Mouse (Mus musculus) adrenal gland, adult (tissue): ENCODE measurements around the gene Lrrc36.
A peak's percentile ranks its signal among the peaks of the same experiment; 100 is the strongest.

Experiments
- DNase-seq, 2 experiments: peaks; one replicate each; pipeline ENCODE4 v3.0.0; 2022 to 2023; ENCODE audit warnings: low spot score in 1 of 2; ENCODE audit not compliant: inconsistent age in 2 of 2

The Lrrc36 gene

GRCm38 (mm10) chr8:105431743-105432515 lies 18.6 kb downstream of the Lrrc36 start:
- no peak for DNase-seq

- peak in 1 of 2 experiments; percentile 44 for DNase-seq
These were observed 19.6 kb downstream of the Lrrc36 start for GRCm38 (mm10) chr8:105433021-105433420.

GRCm38 (mm10) chr8:105433511-105433910 lies 20.1 kb downstream of the Lrrc36 start:
- no peak for DNase-seq

GRCm38 (mm10) chr8:105434136-105434535 lies 20.8 kb downstream of the Lrrc36 start:
- no peak for DNase-seq

- no peak for DNase-seq
These were observed 22.8 kb downstream of the Lrrc36 start for GRCm38 (mm10) chr8:105436218-105436617.

- DNase-seq, result peak; percentile 16 to 38
These were observed 23.8 kb downstream of the Lrrc36 start for GRCm38 (mm10) chr8:105437078-105437748.

- peak; percentile 22 to 66 for DNase-seq
These were observed 25.5 kb downstream of the Lrrc36 start for GRCm38 (mm10) chr8:105438865-105439264.

GRCm38 (mm10) chr8:105441433-105441832 lies 28.1 kb downstream of the Lrrc36 start:
- DNase-seq, result peak; percentile 20 to 54

GRCm38 (mm10) chr8:105442661-105443060 lies 29.3 kb downstream of the Lrrc36 start:
- DNase-seq, result no peak

- peak in 1 of 2 experiments; percentile 27 for DNase-seq
These were observed 32.1 kb downstream of the Lrrc36 start for GRCm38 (mm10) chr8:105445296-105446126.

- DNase-seq, result no peak
These were observed 32.8 kb downstream of the Lrrc36 start for GRCm38 (mm10) chr8:105446127-105446552.

- no peak for DNase-seq
These were observed 34.8 kb downstream of the Lrrc36 start for GRCm38 (mm10) chr8:105448188-105448587.

GRCm38 (mm10) chr8:105448596-105448995 lies 35.2 kb downstream of the Lrrc36 start:
- no peak for DNase-seq

GRCm38 (mm10) chr8:105450977-105451376 lies 37.6 kb downstream of the Lrrc36 start:
- no peak for DNase-seq

GRCm38 (mm10) chr8:105451903-105452603 lies 38.7 kb downstream of the Lrrc36 start:
- DNase-seq, result peak in 1 of 2 experiments; percentile 36

- peak in 1 of 2 experiments; percentile 33 for DNase-seq
These were observed 39.9 kb downstream of the Lrrc36 start for GRCm38 (mm10) chr8:105453296-105453695.

- DNase-seq, result peak in 1 of 2 experiments; percentile 64
These were observed 40.7 kb downstream of the Lrrc36 start for GRCm38 (mm10) chr8:105454088-105454487.

GRCm38 (mm10) chr8:105455218-105455617 lies 41.8 kb downstream of the Lrrc36 start:
- DNase-seq, result no peak

- DNase-seq, result no peak
These were observed 47.9 kb downstream of the Lrrc36 start for GRCm38 (mm10) chr8:105461085-105461803.

GRCm38 (mm10) chr8:105464595-105464994 lies 51.2 kb downstream of the Lrrc36 start:
- DNase-seq, result peak in 1 of 2 experiments; percentile 8
